Mouse (Mus musculus) 3T3-L1 (cell line): ENCODE data around the gene Dctn2.
A peak's percentile ranks its signal among the peaks of the same experiment; 100 is the strongest.
"Not testable (repeated sequence)": the region's sequence is repeated elsewhere in the genome, so short reads cannot be mapped to it uniquely, and the experiment has no call there.

Experiments used
- DNase-seq: peaks from one replicate; pipeline ENCODE4 v3.0.0-alpha.2; 2015; ENCODE audit warnings: low read depth, low spot score

Dctn2 gene

DNA sequence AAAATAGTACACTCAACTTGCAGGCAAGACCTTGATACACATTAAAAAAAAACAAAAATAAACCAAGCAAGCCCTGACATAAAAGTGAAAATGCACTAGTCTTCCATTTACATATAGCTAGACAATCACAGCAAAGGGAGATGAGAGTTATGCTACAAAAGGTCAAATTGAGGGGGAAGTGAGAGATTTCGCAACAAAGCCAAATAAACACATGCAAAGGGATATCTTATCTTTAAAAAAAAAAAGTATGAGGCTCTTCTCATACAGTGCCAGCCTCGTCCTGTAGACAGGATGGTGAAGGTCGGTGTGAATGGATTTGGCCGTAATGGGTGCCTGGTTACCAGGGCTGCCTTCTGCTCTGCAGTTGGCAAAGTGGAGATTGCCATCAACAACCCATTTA is 46.7 kb downstream of the Dctn2 start:
- DNase-seq, result no peak

DNA sequence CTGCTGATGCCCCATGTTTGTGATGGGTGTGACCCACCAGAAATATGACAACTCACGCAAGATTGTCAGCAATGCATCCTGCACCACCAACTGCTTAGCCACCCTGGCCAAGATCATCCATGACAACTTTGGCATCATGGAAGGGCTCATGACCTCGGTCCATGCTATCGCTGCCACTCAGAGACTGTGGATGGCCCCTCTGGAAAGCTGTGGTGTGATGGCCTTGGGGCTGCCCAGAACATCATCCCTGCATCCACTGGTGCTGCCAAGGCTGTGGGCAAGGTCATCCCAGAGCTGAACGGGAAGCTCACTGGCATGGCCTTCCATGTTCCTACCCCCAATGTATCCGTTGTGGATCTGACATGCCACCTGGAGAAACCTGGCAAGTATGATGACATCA is 47.3 kb downstream of the Dctn2 start:
- not testable (repeated sequence) for DNase-seq

DNA sequence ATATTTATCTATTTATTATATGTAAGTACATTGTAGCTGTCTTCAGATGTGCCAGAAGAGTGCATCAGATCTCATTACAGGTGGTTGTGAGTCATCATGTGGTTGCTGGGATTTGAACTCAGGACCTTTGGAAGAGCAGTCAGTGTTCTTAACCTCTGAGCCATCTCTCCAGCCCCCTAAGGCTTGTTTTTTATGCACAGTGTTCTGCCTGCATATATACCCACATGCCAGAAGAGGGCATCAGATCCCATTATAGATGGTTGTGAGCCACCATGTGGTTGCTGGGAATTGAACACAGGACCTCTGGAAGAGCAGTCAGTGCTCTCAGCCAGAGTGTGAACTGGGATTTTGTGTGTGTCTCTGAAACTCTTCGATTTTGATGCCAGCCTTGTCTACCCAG is 48.8 kb downstream of the Dctn2 start:
- not testable (repeated sequence) for DNase-seq

DNA sequence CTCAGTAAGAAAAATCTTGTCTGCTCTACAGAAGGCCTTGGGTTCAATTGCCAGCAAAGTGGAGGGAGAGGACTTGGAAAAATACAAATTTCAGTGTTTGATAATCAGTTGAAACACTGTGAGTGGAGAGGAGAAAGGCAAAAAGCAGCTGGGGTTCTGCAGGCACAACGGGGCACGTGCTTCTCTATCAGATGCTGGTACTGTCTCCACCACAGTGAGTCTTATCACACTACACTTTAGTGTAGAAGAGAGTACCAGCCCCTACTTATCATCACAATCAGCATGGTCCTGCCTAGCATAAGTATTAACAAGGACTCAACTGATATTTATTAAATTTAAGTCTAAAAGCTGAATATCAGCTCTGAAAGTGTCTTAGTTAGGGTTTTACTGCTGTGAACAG is 51.1 kb downstream of the Dctn2 start:
- DNase-seq, result no peak

DNA sequence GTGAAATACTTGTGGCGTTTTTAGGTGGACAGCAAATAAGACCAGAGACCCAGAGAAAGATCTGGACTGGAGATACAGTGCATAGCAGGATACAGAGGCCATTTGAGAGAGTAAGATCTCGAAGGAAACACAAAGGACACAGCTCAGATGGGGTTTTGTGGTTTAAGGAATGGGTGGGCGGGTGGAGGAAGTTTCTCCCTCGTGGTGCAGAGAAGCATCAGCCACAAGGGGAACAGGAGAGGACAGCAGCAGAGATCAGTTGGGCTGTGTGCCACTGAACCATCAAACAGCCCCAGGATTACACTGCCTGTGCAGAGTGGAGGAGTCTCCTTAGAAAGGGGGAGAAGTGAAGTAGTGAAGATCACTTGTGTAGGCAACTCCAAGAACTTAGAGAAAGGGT is 51.8 kb downstream of the Dctn2 start:
- DNase-seq, result no peak

DNA sequence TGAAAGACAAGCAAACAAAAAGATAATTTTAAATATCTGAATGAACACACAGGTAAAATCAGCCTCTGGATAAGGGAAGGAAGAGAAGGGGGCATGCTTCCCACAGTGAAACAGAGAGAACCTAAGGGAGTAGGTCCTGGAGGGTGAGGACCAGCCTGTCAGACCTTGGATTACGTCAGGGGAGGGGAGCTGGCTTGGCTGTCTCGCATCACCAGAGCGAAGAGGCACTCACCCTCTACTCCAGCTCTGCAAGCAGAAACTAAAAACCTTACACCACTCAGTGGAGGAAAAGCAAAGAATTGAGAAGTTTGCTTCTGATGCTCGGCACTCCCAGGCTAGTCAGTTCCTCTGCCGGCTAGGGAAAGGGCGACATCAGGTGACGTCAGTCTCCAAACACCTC is 53.8 kb downstream of the Dctn2 start:
- no peak for DNase-seq

DNA sequence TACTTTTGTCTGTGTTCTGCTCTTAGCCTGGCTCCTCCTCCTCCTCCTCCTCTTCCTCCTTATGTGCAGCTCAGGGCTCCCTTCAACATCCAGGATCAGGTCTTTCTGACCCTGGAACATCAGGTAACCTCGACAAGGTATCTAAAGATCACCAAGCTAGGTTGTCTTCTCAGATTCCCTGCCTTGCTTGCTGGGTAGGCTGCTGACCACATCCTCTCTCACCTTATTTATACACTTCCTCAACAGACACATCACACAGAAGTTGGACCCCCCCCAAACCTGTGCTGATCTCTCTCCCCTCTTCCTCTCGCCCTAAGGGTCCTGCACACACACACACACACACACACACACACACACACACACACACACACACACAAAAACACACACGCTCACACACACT is 55.5 kb downstream of the Dctn2 start, which contains the start of gene Arhgap9:
Arhgap9 (plus strand) TSS at position 344 of the 400 bp plus-strand sequence.
- no peak for DNase-seq

DNA sequence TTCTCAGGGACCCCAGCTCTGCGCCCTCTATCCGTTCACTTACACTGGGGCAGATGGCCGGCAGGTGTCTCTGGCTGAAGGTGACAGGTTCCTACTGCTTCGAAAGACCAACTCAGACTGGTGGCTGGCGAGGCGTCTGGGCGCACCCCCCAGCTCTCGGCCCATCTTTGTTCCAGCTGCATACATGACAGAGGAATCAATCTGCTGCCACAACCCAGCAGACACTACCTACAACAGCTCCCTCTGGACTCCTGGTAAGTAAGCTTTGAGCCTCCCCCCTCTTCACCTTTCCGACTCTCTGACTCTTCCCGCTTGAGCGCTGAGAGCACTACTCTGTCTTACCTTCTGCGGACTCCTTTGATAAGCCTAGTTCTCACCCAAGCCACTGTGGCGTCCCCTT is 56.0 kb downstream of the Dctn2 start:
- no peak for DNase-seq

DNA sequence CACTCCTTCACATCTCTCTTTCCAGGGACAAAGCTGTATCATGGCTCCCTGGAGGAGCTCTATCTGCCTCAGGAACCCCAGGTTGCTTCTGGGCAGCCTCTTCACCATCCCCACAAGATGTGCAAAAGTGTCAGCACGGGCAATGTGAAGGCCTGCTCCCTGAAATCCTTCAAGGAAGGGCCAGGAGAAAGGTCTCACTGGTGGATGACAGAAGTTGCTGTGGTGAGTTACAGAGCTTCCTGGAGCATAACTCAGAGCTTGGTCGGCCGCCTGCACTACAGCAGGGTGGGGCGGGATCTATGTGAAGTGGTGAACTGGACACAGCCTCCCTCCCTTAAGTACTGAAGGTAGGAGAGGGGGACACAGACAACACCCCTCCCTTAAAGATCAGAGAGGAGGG is 56.5 kb downstream of the Dctn2 start:
- DNase-seq, result no peak

DNA sequence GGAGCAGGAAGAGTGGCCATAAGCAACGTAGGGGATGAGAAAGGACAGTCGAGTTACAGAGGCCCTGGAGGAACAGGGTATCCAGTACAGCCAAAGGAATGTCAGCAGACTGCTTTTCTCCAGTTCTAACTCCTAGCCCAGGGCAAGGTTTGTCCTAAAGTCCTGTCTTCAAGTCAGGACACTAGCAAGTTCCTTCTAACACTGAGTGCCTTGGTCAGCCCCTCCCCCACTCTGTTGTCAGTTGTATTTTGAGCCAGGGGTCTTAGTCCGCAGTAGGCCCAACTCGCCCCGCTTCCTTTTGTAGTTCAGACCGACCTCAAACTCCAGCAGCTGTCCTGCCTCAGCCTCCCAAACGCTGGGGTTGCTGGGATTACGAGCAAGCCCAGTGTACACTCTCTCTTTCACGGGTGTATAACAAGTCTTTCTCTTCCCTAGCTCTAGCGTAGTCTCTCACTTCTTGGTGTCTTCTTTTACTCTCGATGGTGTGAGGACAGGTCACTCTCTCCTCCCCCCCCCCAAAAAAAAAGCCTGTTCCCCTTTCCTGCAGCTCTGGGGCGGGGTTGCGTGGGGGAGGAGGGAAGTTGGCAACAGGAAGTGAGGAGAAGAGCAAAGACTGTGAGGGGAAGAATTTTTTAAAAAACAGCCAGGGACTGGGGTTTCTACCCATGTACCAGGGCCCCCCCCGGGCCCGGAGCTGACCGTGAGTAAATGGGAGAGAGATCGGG is 57.1 kb downstream of the Dctn2 start:
- no peak for DNase-seq

DNA sequence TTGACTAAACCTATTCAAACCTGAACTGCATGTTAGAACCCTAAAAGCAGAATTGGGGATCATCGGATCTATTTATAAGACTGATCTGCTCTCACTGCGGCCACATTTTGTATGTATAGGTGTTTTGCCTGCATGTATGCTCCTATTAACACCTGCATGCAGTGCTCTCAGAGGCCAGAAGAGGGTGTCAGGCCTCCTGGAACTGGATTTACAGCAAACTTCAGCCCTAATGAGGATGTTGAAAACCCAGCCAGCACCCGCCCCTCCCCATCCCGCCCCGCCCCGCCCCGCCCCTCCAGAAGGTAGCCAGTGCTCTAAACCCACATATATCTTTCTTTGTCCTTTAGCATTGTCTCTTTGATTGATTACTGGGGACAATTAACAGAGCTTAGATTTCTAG is 58.3 kb downstream of the Dctn2 start:
- DNase-seq, result peak; percentile 63

DNA sequence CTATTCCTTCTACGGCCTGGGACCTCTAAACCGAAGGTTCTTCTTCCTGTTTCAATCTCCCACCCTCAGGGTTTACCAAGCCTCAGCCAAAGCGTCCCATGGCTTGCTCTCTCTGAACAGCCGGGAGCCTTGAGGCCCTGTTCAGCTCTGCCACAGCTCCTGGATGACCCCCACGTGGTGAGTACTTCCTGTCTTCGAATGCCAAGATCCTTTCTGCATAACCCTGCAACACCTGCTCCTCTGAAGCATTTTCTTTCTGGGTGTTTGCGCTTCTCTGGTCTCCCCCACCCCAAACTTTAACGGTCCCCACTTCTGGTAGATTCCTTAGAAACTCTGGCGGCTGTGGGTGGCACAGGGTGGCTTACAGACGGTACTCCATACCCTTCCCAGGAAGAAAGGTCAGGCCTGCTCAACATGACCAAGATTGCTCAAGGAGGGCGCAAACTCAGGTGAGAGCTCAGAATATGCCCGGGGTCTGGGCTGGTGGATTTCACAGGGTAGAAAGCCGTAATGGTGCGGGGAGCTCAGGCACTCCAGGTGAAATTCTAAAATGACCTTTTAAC is 59.4 kb downstream of the Dctn2 start:
- no peak for DNase-seq

DNA sequence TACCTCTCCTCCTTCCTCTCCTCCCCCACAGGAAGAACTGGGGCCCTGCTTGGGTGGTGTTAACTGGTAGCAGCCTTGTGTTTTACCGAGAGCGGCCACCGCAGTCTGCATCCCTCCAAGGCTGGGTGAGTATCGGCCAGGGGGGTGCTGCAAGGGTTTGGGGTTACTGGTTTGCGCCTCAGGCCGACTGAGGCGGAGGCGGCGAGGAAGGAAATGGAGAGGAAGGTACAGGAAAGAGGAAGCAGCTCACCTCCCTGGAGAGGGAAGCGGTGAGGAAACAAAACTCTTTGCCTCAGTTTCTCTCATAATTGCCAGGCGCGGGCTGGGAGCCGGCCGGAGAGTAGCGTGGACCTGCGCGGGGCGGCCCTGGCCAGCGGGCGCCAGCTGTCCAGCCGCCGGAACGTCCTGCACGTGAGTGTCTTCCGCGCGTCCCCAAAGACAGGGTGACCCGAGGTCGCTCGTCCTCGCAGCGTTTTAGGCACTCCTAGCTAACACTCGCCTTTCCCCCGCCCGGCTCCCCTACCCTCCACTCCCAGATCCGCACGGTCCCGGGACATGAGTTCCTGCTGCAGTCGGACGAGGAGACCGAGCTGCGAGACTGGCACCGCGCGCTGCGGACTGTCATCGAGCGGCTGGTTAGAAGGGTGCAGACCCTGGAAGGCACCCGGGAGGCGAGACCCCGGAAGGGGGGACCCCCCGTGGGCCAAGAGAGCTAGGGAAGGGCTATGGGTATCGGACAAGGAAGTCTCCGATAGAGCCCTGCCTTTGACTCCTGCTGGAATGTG is 60.0 kb downstream of the Dctn2 start:
- no peak for DNase-seq

DNA sequence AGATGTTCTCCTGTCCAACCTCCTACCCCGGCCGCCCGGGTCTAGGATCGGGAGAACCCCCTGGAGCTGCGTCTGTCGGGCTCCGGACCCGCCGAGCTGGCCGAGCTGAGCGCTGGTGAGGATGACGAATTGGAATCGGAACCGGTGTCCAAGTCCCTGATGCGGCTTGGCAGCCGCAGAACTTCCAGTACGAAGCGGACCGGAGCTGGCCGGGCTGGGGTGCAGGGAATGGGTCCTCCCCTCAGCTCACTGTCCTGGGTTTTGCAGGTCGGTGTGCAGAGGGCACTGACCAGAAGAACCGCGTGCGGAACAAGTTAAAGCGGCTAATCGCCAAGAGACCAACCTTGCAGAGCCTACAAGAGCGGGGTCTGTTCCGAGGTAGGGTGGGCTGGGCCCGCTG is 60.7 kb downstream of the Dctn2 start:
- DNase-seq, result no peak

DNA sequence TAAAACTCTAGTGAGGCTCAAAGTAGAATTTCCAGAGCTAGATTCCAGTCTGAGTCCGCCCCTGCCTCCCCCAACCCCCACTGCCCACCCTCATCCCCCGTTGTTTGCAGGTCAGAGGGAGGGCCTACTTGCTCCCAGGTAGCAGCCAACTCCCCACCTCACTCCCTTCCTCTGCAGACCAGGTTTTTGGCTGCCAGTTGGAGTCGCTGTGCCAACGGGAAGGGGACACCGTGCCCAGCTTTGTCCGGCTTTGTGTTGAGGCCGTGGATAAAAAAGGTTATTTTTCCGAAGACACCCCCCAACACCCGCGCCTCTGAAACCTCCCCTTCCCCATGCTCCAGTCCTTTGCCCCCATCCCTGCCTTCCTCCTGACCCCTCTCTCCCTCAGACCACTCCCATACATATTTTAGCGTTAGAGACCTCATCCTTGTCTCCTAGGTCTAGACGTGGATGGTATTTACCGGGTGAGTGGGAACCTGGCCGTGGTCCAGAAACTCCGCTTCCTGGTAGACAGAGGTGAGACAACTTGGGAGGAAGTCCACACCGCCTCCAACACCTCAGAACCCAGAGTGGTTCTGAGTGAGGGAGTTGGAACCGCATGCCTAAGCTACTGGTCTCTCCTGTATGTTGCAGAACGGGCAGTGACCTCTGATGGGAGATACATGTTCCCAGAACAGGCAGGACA is 61.4 kb downstream of the Dctn2 start:
- DNase-seq, result no peak

DNA sequence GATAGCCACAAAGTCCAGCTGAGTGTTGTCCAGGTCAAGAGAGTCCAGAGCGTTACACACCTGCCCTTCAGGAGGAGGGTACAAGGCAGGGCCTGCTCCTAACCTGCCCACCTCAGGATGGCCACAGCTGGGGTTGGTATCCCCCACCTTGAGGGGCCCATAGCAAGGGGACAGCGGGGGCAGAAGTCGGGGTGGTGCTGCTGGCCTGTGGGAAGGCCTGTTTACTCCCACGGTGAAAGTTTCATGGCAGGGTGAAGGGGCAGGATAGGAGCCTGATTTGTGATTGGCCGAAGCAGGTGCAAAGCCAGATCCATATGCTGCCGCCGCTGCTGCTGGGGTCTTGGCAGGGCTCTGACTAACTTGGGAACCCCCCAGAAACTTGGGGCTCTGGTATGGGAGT is 64.0 kb downstream of the Dctn2 start:
- no peak for DNase-seq
